Mouse (Mus musculus) embryonic facial prominence, embryonic 11.5 days (tissue): ENCODE results near the gene Sec11a. TPM values are rescaled to one million over a fixed set of nuclear protein-coding genes. Genes with fewer than 3 reads are reported as not detected.

Experiments
- ATAC-seq: fragments of 200-750 bp; cut with Nextera tagmentation; replicated peaks from 2 replicates; pipeline ENCODE4 v1.8.0; 2017; ENCODE audit warnings: low read depth; ENCODE audit not compliant: insufficient number of reproducible peaks, low FRiP score, low TSS enrichment
- DNase-seq: peaks from one replicate; pipeline ENCODE4 v3.0.0-alpha.2; 2015; ENCODE audit warnings: low spot score
- H3K27ac ChIP-seq: fragments of 300-500 bp; sonication (generic); replicated peaks from 2 replicates; pipeline ENCODE4 v1.5.1; 2014; ENCODE audit warnings: mild to moderate bottlenecking, low read depth, low read length, control low read depth
- H3K27me3 ChIP-seq: fragments of 300-500 bp; sonication (generic); 2 replicates; pipeline ENCODE4 v1.6.1; 2014; ENCODE audit warnings: mild to moderate bottlenecking, low read length, moderate library complexity, mixed read lengths; ENCODE audit not compliant: control insufficient read depth, insufficient read depth
- H3K36me3 ChIP-seq: fragments of 300-500 bp; sonication (generic); replicated peaks from 2 replicates; pipeline ENCODE4 v1.6.1; 2014; ENCODE audit warnings: low read depth, mild to moderate bottlenecking, low read length, moderate library complexity, mixed read lengths; ENCODE audit not compliant: control insufficient read depth, insufficient read depth
- H3K4me1 ChIP-seq: fragments of 300-500 bp; sonication (generic); 2 replicates; pipeline ENCODE4 v1.6.1; 2014; ENCODE audit warnings: low read length, mixed read lengths; ENCODE audit not compliant: control insufficient read depth, insufficient read depth
- H3K4me2 ChIP-seq: fragments of 300-500 bp; sonication (generic); 2 replicates; pipeline ENCODE4 v1.6.1; 2014; ENCODE audit warnings: low read depth, mild to moderate bottlenecking, control low read depth, low read length, moderate library complexity
- H3K4me3 ChIP-seq: fragments of 300-500 bp; sonication (generic); 2 replicates; pipeline ENCODE4 v1.5.1; 2014; ENCODE audit warnings: low read depth, low read length, control low read depth
- H3K9ac ChIP-seq: fragments of 300-500 bp; sonication (generic); replicated peaks from 2 replicates; pipeline ENCODE4 v1.6.1; 2014; ENCODE audit warnings: mild to moderate bottlenecking, control low read depth, low read length
- H3K9me3 ChIP-seq: fragments of 300-500 bp; sonication (generic); replicated peaks from 2 replicates; pipeline ENCODE4 v1.6.1; 2016; ENCODE audit warnings: mild to moderate bottlenecking, low read length, inconsistent platforms, mixed read lengths; ENCODE audit not compliant: control insufficient read depth
- WGBS: fragments of 180-500 bp; shearing (Covaris S2); extraction: QIAGEN DNeasy Blood & Tissue Kit; methylation state at CpG from one replicate; pipeline ENCODE4 v1.1.7; 2014; 5-methylcytosine and 5-hydroxymethylcytosine counted together
- polyA plus RNA-seq: library from polyadenylated mRNA; unstranded; fragments of >200 nt; fragmentation: Nextera tagmentation; extraction: Ambion mirVana; gene quantifications from 2 replicates; pipeline ENCODE4 v1.2.1, GENCODE M21; 2014

Sec11a gene
- polyA plus RNA-seq, 1 experiment from 2014 or later = 231 TPM

DNA sequence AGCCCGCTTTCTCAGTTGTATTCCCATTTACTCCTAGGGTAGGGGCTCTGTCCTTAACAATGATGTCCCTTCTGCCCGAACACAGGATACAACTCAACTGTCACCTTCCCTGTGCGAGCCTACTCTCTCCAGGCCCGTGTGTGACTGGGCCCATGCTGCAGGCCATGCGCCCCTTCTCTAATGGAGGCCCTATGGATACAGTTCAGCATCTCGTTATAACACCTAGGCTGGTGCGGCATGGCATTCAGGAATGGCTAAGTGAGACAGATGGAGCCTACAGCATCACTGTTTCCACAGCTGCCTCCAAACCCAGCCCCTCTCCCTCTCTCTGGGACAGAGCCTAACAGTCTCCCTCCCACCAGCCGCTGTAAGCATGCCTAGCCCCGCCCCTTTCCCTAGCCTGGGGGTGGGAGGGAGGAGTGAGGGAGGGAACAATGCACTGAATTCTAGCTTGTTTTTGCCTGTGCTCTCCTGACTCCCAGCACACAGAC lies 58.5 kb downstream of the Sec11a start:
- WGBS = 44% methylated on average over 9 of the region's 9 CpGs
- Histone ChIP-seq H3K36me3 (peaks cover 8% of the 10 kb centered on the region), H3K27me3 (no peaks in the 10 kb centered on the region), H3K4me2 (no peak overlapping the region; the same call in 1 of the 2 replicates), H3K27ac (0 out of 2 replicates have a peak overlapping the region, but pooled peaks have one; percentile 28), H3K4me3 (no peak overlapping the region), H3K9me3 (no peaks in the 10 kb centered on the region), H3K4me1 (no peaks in the 10 kb centered on the region; the same call in 1 of the 2 replicates), H3K9ac (no peak overlapping the region)
- ATAC-seq = peak; percentile 68
- DNase-seq = peak; percentile 82

DNA sequence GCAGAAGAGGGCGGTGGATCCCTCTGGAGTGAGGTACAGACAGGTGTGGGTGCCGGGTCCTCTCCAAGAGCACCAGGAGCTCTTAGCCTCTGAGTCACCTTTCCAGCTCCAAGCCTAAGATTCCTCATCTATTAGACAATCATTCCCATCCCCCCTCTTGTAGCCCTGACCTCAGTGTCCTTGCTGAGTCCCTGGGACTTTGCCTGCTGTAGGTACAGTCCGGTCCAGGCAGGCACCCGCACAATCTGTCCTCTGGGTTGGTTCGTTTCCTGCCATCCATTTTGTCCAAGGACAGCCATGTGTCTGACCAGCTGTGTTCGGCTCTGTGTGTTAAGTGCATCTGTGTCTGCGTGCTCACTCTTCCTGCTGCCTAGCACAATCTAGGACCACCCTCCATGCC lies 59.0 kb downstream of the Sec11a start:
- WGBS = 73% methylated on average over 7 of the region's 7 CpGs
- peaks cover 8% of the 10 kb centered on the region for H3K36me3 ChIP-seq

DNA sequence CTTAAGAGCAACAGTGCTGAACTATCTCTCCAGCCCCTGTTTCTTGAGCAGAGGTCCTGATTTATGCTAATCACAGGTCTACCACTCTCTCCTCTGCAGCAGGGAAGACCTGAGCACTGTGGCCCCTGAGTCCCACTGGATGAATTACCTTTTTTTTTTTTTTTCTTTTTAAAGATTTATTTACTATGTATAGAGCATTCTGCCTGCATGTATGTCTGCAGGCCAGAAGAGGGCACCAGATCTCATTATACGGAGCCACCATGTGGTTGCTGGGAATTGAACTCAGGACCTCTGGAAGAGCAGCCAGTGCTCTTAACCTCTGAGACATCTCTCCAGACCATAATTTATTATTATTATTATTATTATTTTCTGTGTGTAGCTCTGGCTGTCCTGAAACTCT lies 61.9 kb downstream of the Sec11a start:
- no peaks in the 10 kb centered on the region for H3K9me3 ChIP-seq
- H3K9ac ChIP-seq = no peak overlapping the region
- H3K4me3 ChIP-seq = no peak overlapping the region
- no peaks in the 10 kb centered on the region for H3K27me3 ChIP-seq
- no peak overlapping the region for H3K27ac ChIP-seq
- H3K36me3 ChIP-seq = no peaks in the 10 kb centered on the region; the same call in 1 of the 2 replicates
- no peaks in the 10 kb centered on the region; the same call in 1 of the 2 replicates for H3K4me1 ChIP-seq
- DNase-seq = no peak
- no peak overlapping the region for H3K4me2 ChIP-seq
- 30% methylated on average over 1 of the region's 1 CpGs for WGBS
- no peak for ATAC-seq

More for the DNA sequence above, 59.0 kb downstream of the Sec11a start:
- Histone ChIP-seq H3K9ac (no peak overlapping the region), H3K27me3 (no peaks in the 10 kb centered on the region), H3K4me3 (no peak overlapping the region), H3K9me3 (no peaks in the 10 kb centered on the region), H3K4me1 (no peaks in the 10 kb centered on the region; the same call in 1 of the 2 replicates), H3K4me2 (no peak overlapping the region), H3K27ac (0 out of 2 replicates have a peak overlapping the region, but pooled peaks have one; percentile 28)
- ATAC-seq (no peak), DNase-seq (no peak)

DNA sequence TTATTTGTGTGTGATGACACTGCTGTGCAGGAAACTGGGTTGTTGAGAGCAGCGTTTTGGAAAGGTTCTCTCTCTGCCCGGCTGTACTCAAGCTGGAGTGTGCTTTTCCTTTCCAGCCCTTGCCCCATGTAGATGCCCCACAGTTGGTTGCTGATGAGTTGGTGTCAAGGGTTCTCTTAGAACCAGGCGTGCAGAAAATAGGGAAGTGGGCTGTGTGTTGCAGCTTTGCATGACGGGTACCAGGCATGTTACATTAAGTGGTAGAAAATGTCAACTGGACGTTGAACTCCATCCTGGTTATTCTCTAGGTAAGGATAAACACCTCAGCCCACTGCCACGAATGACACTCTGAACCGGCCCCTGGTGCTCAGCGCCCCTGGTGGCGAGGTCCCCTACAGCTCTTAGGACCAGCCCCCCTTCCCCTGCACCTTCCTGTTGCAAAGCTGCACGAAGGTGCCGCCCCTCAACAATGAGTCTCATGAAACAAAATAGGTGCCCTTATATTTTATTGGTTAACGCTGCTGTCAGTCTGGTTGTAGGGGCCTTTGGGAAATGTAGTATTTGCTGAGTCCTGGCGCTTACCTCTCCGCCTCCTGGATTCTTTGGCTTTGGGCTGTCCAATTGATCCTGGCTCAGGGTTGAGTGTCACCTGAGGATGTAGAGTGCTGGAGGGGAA lies 64.6 kb downstream of the Sec11a start:
- ATAC-seq (peak; percentile 74), DNase-seq (peak; percentile 84)
- WGBS = 24% methylated on average over 14 of the region's 14 CpGs
- H3K27me3 ChIP-seq = no peaks in the 10 kb centered on the region
- H3K4me1 ChIP-seq = no peaks in the 10 kb centered on the region
- H3K27ac ChIP-seq = no peak overlapping the region
- H3K4me2 ChIP-seq = peak overlapping the region; percentile 17; the same call in 1 of the 2 replicates
- H3K9ac ChIP-seq = no peak overlapping the region
- no peaks in the 10 kb centered on the region; the same call in 1 of the 2 replicates for H3K36me3 ChIP-seq
- H3K9me3 ChIP-seq = no peaks in the 10 kb centered on the region
- no peak overlapping the region for H3K4me3 ChIP-seq

DNA sequence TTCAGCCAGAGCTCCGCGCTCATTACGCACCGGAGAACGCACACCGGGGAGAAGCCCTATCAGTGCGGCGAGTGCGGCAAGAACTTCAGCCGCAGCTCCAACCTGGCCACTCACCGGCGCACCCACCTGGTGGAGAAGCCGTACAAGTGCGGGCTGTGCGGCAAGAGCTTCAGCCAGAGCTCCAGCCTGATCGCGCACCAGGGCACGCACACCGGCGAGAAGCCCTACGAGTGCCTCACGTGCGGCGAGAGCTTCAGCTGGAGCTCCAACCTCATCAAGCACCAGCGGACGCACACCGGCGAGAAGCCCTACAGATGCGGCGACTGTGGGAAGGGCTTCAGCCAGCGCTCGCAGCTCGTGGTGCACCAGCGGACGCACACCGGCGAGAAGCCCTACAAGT lies 71.9 kb downstream of the Sec11a start:
- Histone ChIP-seq H3K9me3 (no peaks in the 10 kb centered on the region), H3K4me1 (no peaks in the 10 kb centered on the region), H3K9ac (no peak overlapping the region), H3K27me3 (0 out of 2 replicates have a peak, but pooled peaks cover 3% of the 10 kb centered on the region), H3K4me3 (no peak overlapping the region), H3K27ac (no peak overlapping the region), H3K4me2 (no peak overlapping the region), H3K36me3 (peaks cover 11% of the 10 kb centered on the region)
- ATAC-seq (no peak), DNase-seq (no peak)
- WGBS = 35% methylated on average over 37 of the region's 37 CpGs

DNA sequence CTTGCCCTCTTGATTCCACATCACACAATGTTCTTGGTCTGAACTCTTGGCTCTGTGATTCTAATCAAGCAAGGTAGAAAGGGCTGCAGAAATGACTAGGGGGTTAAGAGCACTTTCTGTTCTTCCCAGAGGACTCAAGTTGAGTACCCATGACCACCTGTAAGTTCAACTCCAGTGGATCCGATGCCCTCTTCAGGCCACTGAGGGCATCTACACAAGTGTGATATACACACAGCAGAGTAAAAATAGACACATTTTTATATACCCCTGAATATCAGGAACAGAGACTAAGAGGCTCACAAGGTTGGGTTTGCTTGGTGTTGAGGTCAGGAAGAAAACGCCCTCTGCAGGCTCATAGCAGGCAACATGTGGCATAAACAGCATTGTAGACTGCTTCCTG lies 73.9 kb downstream of the Sec11a start:
- no peaks in the 10 kb centered on the region for H3K9me3 ChIP-seq
- WGBS = 98% methylated on average over 2 of the region's 2 CpGs
- ATAC-seq (no peak), DNase-seq (no peak)
- peaks cover 11% of the 10 kb centered on the region for H3K36me3 ChIP-seq
- H3K4me1 ChIP-seq = no peaks in the 10 kb centered on the region
- no peak overlapping the region for H3K27ac ChIP-seq
- no peak overlapping the region for H3K9ac ChIP-seq
- H3K4me2 ChIP-seq = no peak overlapping the region
- 0 out of 2 replicates have a peak, but pooled peaks cover 3% of the 10 kb centered on the region for H3K27me3 ChIP-seq
- no peak overlapping the region for H3K4me3 ChIP-seq

DNA sequence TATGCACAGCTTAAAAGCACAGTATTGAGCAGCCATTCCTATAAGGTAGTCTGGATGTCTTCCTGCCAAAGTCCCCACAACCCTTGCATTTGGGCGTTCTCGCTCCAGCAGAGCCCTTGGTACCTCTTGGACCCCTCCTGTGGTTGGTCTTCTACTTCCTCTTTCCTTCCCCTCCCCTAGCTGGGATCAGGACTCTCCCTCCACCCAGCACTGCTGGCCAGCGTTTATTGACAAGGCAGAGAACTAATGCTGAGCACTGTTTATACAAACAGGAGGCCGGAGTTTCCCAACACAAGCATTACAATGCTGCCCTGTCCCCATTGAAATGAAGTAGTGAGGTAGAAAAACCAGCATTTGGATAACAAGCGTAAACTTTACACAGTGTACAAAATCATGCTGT lies 74.5 kb downstream of the Sec11a start:
- no peaks in the 10 kb centered on the region for H3K4me1 ChIP-seq
- DNase-seq (no peak), ATAC-seq (no peak)
- H3K27me3 ChIP-seq = 0 out of 2 replicates have a peak, but pooled peaks cover 3% of the 10 kb centered on the region
- no peak overlapping the region for H3K27ac ChIP-seq
- peaks cover 13% of the 10 kb centered on the region for H3K36me3 ChIP-seq
- no peak overlapping the region for H3K4me2 ChIP-seq
- 82% methylated on average over 5 of the region's 5 CpGs for WGBS
- H3K9me3 ChIP-seq = no peaks in the 10 kb centered on the region
- H3K9ac ChIP-seq = no peak overlapping the region
- no peak overlapping the region for H3K4me3 ChIP-seq

DNA sequence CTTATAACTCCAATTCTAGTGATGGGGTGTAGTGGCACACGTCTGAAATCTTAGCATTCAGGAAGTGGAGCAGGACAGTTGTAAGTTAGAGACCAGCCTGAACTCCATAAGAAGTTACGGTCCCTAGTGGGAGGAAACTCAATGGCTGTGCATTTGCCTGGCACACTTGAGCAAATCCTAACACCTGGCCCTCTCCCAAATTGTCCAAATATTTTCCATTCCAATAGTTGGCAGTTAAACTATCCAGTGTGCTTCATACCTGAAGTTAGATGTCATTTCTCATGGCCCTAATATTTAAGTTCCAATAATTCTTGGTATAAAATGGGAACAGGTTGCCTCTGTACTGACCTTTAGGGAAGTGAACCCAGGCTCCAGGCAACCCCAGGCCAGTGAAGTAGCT lies 78.9 kb downstream of the Sec11a start:
- no peak overlapping the region for H3K27ac ChIP-seq
- H3K4me1 ChIP-seq = no peaks in the 10 kb centered on the region
- peaks cover 11% of the 10 kb centered on the region for H3K36me3 ChIP-seq
- no peak overlapping the region for H3K9ac ChIP-seq
- no peaks in the 10 kb centered on the region for H3K9me3 ChIP-seq
- H3K27me3 ChIP-seq = no peaks in the 10 kb centered on the region
- H3K4me3 ChIP-seq = no peak overlapping the region
- DNase-seq (no peak), ATAC-seq (no peak)
- no peak overlapping the region for H3K4me2 ChIP-seq
- 99% methylated on average over 2 of the region's 2 CpGs for WGBS
